Comparison of ENCODE assay signal across 8 mouse cellular contexts in the genomic region with DNA sequence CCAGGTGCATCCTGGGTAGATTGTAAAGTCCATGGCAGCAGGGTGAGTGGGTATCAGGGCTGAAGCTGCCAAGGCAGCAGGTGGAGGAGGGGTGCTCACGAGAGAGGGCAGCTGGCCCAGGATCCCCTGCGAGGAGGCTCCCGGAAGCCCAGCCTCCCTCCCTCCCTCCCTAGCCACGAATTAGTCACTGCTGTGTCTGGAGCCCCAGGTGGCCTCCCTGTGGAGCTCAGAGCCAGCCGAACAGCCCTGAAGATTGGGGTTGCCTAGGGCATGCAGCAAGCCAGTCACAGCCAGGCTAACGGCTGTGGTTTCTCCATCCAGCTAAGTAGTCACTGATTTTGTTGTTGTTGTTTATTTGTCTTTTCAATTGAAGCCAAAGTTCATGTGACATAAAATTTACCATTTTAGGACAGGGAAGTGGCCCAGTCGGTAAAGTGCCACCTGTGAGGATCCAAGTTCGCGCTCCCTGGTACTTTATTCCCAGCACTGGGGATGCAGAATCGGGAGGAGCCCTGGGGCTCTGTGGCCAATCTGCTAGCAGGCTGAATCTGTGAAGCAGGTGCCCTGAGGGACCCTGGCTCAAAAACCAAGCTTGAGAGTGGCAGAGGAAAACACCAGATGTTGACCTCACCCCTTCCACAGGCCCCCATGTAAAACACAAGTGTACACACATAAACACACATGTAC. TPM values are rescaled to one million over a fixed set of nuclear protein-coding genes. Genes with fewer than 3 reads are reported as not detected.
DNase-seq lines count a peak whose midpoint lies in the region; ATAC-seq and TF ChIP-seq lines count a peak whose summit lies in the region.

No protein-coding gene starts in this region.

- peaks cover 7 to 22% of the 10 kb centered on the region in 2 experiments for H3K4me1 ChIP-seq in ES-E14 (ENCODE audit: control insufficient read depth in 2 of 2, insufficient read depth in 2 of 2, low read length in 2 of 2, poor library complexity in 1 of 2)
- 0 out of 2 replicates have a peak, but pooled peaks cover 10% of the 10 kb centered on the region for H3K4me1 ChIP-seq in liver, embryonic 12.5 days

- WGBS in liver, embryonic 12.5 days (ENCODE audit: insufficient replicate concordance), result 16% methylated on average over 10 of the region's 10 CpGs

- H3K27me3 ChIP-seq in liver, embryonic 12.5 days (replicated peaks), result peaks cover 43% of the 10 kb centered on the region; the same call in 1 of the 2 replicates

- H3K9me3 ChIP-seq in ES-E14 (ENCODE audit: control insufficient read depth, insufficient read depth, low read depth, low read length), result no peaks in the 10 kb centered on the region
- peaks cover 5% of the 10 kb centered on the region; the same call in 1 of the 2 replicates for H3K9me3 ChIP-seq in liver, embryonic 12.5 days (replicated peaks)

- no peak overlapping the region for H3K27ac ChIP-seq in ES-E14 (ENCODE audit: insufficient read depth, low read depth, low read length, poor library complexity, severe bottlenecking)
- H3K27ac ChIP-seq in liver, embryonic 12.5 days, result no peak overlapping the region

- H3K9ac ChIP-seq in ES-E14 (ENCODE audit: insufficient read depth, low read depth, low read length, poor library complexity, severe bottlenecking), result no peak overlapping the region
- no peak overlapping the region; the same call in 1 of the 2 replicates for H3K9ac ChIP-seq in liver, embryonic 12.5 days

- peak overlapping the region; percentile 24 to 29; a peak in 2 of 4 replicates for H3K4me3 ChIP-seq in ES-E14 (ENCODE audit: insufficient read depth in 1 of 2, low read depth in 1 of 2, low read length in 2 of 2, poor library complexity in 1 of 2, severe bottlenecking in 1 of 2)
- H3K4me3 ChIP-seq in liver, embryonic 12.5 days, result no peak overlapping the region

- in situ Hi-C loops in ES-E14 (cut with MboI; ENCODE audit: low sequenced_read_pairs in 2 of 2, unreplicated experiment in 2 of 2), result no loop called here

- intact Hi-C loops in left cerebral cortex, postnatal 10 days (cut with DNase I), result no loop called here

- H3K36me3 ChIP-seq in ES-E14 (ENCODE audit: control insufficient read depth, insufficient read depth, low read length, poor library complexity, severe bottlenecking), result no peaks in the 10 kb centered on the region
- no peaks in the 10 kb centered on the region for H3K36me3 ChIP-seq in liver, embryonic 12.5 days

- ATAC-seq in hematopoietic stem cell, adult 5-6 weeks (replicated peaks in 1 of 2; ENCODE audit: insufficient read depth in 1 of 2, low FRiP score in 2 of 2, low TSS enrichment in 1 of 2, low read depth in 1 of 2, poor library complexity in 2 of 2, severe bottlenecking in 2 of 2), result peak; percentile 81 to 92
- ATAC-seq in liver, embryonic 12.5 days, result no peak; the same call in 1 of the 2 replicates

- peak; percentile 82 for DNase-seq in CD4-positive helper T cell, adult 2 months (ENCODE audit: low read depth, low spot score)
- DNase-seq in ES-E14 (ENCODE audit: low read depth, low spot score), result no peak
- DNase-seq in embryo, embryonic 10 days (ENCODE audit: low spot score), result peak; percentile 54
- DNase-seq in thymus, adult 18-20 months, result peak; percentile 48 to 66
- DNase-seq in natural killer cell, adult 2 months (ENCODE audit: low spot score in 2 of 2), result no peak
- DNase-seq in left cerebral cortex, postnatal 10 days (ENCODE audit: extremely low spot score in 1 of 2, low spot score in 2 of 2), result no peak

- peak overlapping the region; percentile 26; the same call in 1 of the 2 replicates for H3K4me2 ChIP-seq in liver, embryonic 12.5 days

TF ChIP-seq in ES-E14, 5 proteins besides CTCF, POLR2A, EP300 and RAD21:
- no peak for TF ChIP-seq CHD2 (IDR thresholded peaks at IDR 0.05; ENCODE audit: low read depth, low read length)
- TF ChIP-seq ZNF384 (IDR thresholded peaks at IDR 0.05; ENCODE audit: low read depth, low read length), result no peak
- TF ChIP-seq HCFC1 (IDR thresholded peaks at IDR 0.05; ENCODE audit: borderline replicate concordance, insufficient read depth, low read length), result no peak
- no peak for TF ChIP-seq MAFK (IDR thresholded peaks at IDR 0.05; ENCODE audit: insufficient read depth, low read depth, low read length)
- no peak for TF ChIP-seq ZC3H11A (IDR thresholded peaks at IDR 0.05; ENCODE audit: borderline replicate concordance, low read depth, low read length)
TF ChIP-seq in ES-E14: peak in this region for 0.

RNA-seq across cellular contexts. Expression of gene Tesc, which starts 10.4 kb away (rescaled TPM):
- total RNA-seq in ES-E14 (2012; rRNA removed), result 3.1 and 3.3 TPM in 2 replicates
- 1.0 TPM in 1 of 2 replicates, not detected in the other for total RNA-seq in hematopoietic stem cell, adult 5-6 weeks (2017)
- 1.5 and 2.0 TPM in 2 replicates for polyA plus RNA-seq in liver, embryonic 12.5 days (2016; fragmentation: Nextera tagmentation; extraction: Ambion mirVana)
- 10 to 100 TPM; 21.5 to 27.3 TPM for total RNA-seq in left cerebral cortex, postnatal 10 days (2021)

Comparison
In these comparisons a context has a peak if more than half of its experiments do, and no peak if none do; other contexts are left out.
1. DNase-seq: peak in CD4-positive helper T cell, adult 2 months (single experiment), embryo, embryonic 10 days (single experiment) and thymus, adult 18-20 months (2 of 2); none in ES-E14 (single experiment), natural killer cell, adult 2 months (0 of 2) and left cerebral cortex, postnatal 10 days (0 of 2).